Mouse (Mus musculus) testis, adult 2 months (tissue): Measurements from ENCODE around the gene Nt5dc1. TPM values are rescaled to one million over a fixed set of nuclear protein-coding genes. Genes with fewer than 3 reads are reported as not detected.

Experiments
- H3K27ac ChIP-seq: fragments of 200-500 bp; 2 replicates; pipeline ENCODE4 v1.5.1; 2012; ENCODE audit warnings: low read depth, low read length; ENCODE audit not compliant: control insufficient read depth, insufficient read depth
- H3K27me3 ChIP-seq: fragments of 200-500 bp; 2 replicates; pipeline ENCODE4 v1.6.1; 2012; ENCODE audit warnings: mild to moderate bottlenecking, low read length, moderate library complexity; ENCODE audit not compliant: control insufficient read depth, insufficient read depth
- H3K36me3 ChIP-seq: fragments of 200-500 bp; 2 replicates; pipeline ENCODE4 v1.6.1; 2012; ENCODE audit warnings: mild to moderate bottlenecking, low read length; ENCODE audit not compliant: control insufficient read depth, insufficient read depth
- H3K4me1 ChIP-seq: fragments of 200-500 bp; 2 replicates; pipeline ENCODE4 v1.6.1; 2012; ENCODE audit warnings: low read length; ENCODE audit not compliant: control insufficient read depth, insufficient read depth
- H3K4me3 ChIP-seq: fragments of 200-500 bp; 2 replicates; pipeline ENCODE4 v1.5.1; 2012; ENCODE audit warnings: low read depth, mild to moderate bottlenecking, low read length, moderate library complexity, mixed read lengths; ENCODE audit not compliant: control insufficient read depth
- CTCF ChIP-seq: fragments of 200-500 bp; IDR thresholded peaks from 2 replicates; pipeline ENCODE4 v1.5.1; 2012; ENCODE audit warnings: low read depth, mild to moderate bottlenecking, inconsistent platforms, low read length, moderate library complexity; ENCODE audit not compliant: control insufficient read depth, insufficient read depth, insufficient replicate concordance
- POLR2A ChIP-seq: fragments of 200-500 bp; IDR thresholded peaks from 2 replicates; pipeline ENCODE4 v1.6.1; 2012; ENCODE audit warnings: low read depth, mild to moderate bottlenecking, inconsistent platforms, low read length, moderate library complexity; ENCODE audit not compliant: control insufficient read depth
- polyA plus RNA-seq: library from polyadenylated mRNA; depleted of rRNA; stranded (reverse); fragments of >200 nt; gene quantifications from 2 replicates; pipeline ENCODE4 v1.2.3, GENCODE M21; 2012

Nt5dc1 gene
- polyA plus RNA-seq, 1 experiment, result 17.5 TPM

- TF ChIP-seq CTCF (no peak), POLR2A (no peak)
- Histone ChIP-seq H3K4me3 (no peak overlapping the region), H3K36me3 (no peaks in the 10 kb centered on the region; the same call in none of the 2 replicates), H3K27ac (no peak overlapping the region), H3K4me1 (no peaks in the 10 kb centered on the region; the same call in 1 of the 2 replicates), H3K27me3 (no peaks in the 10 kb centered on the region)
Observed at GRCm38 (mm10) chr10:34396959-34397358, 21.4 kb downstream of the Nt5dc1 start.

GRCm38 (mm10) chr10:34389681-34390080 lies 28.7 kb downstream of the Nt5dc1 start, which contains the start of gene Col10a1:
Gene Col10a1 (plus strand): TSS chr10:34389981.
- no peak within 1 kb of the TSS for H3K4me3 ChIP-seq
- H3K27me3 ChIP-seq, result no peaks in the 10 kb centered on the region
- H3K27ac ChIP-seq, result no peak within 1 kb of the TSS
- H3K4me1 ChIP-seq, result no peaks in the 10 kb centered on the region; the same call in 1 of the 2 replicates
- H3K36me3 ChIP-seq, result no peaks in the 10 kb centered on the region
- TF ChIP-seq POLR2A (no peak), CTCF (no peak)

- Histone ChIP-seq H3K4me1 (no peaks in the 10 kb centered on the region), H3K36me3 (no peaks in the 10 kb centered on the region), H3K4me3 (no peak overlapping the region), H3K27ac (no peak overlapping the region), H3K27me3 (no peaks in the 10 kb centered on the region)
- TF ChIP-seq POLR2A (no peak), CTCF (no peak)
Observed at GRCm38 (mm10) chr10:34385636-34386035, 32.7 kb downstream of the Nt5dc1 start.

- Histone ChIP-seq H3K27me3 (no peaks in the 10 kb centered on the region), H3K4me1 (no peaks in the 10 kb centered on the region), H3K36me3 (no peaks in the 10 kb centered on the region), H3K4me3 (no peak overlapping the region), H3K27ac (no peak overlapping the region)
- TF ChIP-seq CTCF, result no peak
- TF ChIP-seq POLR2A, result no peak
Observed at GRCm38 (mm10) chr10:34373332-34373731, 45.0 kb downstream of the Nt5dc1 start.

GRCm38 (mm10) chr10:34368138-34368537 lies 50.2 kb downstream of the Nt5dc1 start:
- no peaks in the 10 kb centered on the region for H3K27me3 ChIP-seq
- no peak overlapping the region for H3K27ac ChIP-seq
- no peaks in the 10 kb centered on the region for H3K4me1 ChIP-seq
- H3K36me3 ChIP-seq, result no peaks in the 10 kb centered on the region
- TF ChIP-seq POLR2A (no peak), CTCF (no peak; the same call in 1 of the 2 replicates)
- no peak overlapping the region for H3K4me3 ChIP-seq

GRCm38 (mm10) chr10:34363756-34364155 lies 54.6 kb downstream of the Nt5dc1 start:
- H3K27ac ChIP-seq, result no peak overlapping the region
- no peaks in the 10 kb centered on the region for H3K4me1 ChIP-seq
- TF ChIP-seq POLR2A, result no peak
- no peak for TF ChIP-seq CTCF
- H3K36me3 ChIP-seq, result no peaks in the 10 kb centered on the region
- H3K4me3 ChIP-seq, result no peak overlapping the region
- H3K27me3 ChIP-seq, result no peaks in the 10 kb centered on the region

- Histone ChIP-seq H3K4me3 (no peak overlapping the region), H3K4me1 (no peaks in the 10 kb centered on the region), H3K27me3 (no peaks in the 10 kb centered on the region), H3K36me3 (no peaks in the 10 kb centered on the region), H3K27ac (no peak overlapping the region)
- TF ChIP-seq CTCF (no peak), POLR2A (no peak)
Observed at GRCm38 (mm10) chr10:34358263-34358662, 60.1 kb downstream of the Nt5dc1 start.

- TF ChIP-seq POLR2A, result no peak
- TF ChIP-seq CTCF, result no peak
- H3K4me3 ChIP-seq, result no peak overlapping the region
- H3K36me3 ChIP-seq, result no peaks in the 10 kb centered on the region
- no peaks in the 10 kb centered on the region for H3K27me3 ChIP-seq
- no peak overlapping the region for H3K27ac ChIP-seq
- no peaks in the 10 kb centered on the region for H3K4me1 ChIP-seq
Observed at GRCm38 (mm10) chr10:34352166-34352565, 66.2 kb downstream of the Nt5dc1 start.
